Mouse (Mus musculus) myocyte (in vitro differentiated cells): ENCODE measurements around the gene Pde8a. TPM values are rescaled to one million over a fixed set of nuclear protein-coding genes. Genes with fewer than 3 reads are reported as not detected.

Experiments used
- H3K27me3 ChIP-seq: one replicate; pipeline ENCODE4 v1.6.1; 2011; ENCODE audit not compliant: control insufficient read depth, insufficient read depth, insufficient read length
- H3K36me3 ChIP-seq: one replicate; pipeline ENCODE4 v1.6.1; 2011; ENCODE audit not compliant: control insufficient read depth, insufficient read depth
- H3K4me2 ChIP-seq: one replicate; pipeline ENCODE4 v1.6.1; 2011; ENCODE audit warnings: low read depth, control low read depth
- H3K4me3 ChIP-seq: one replicate; pipeline ENCODE4 v1.5.1; 2011; ENCODE audit warnings: mild to moderate bottlenecking, control low read depth, moderate library complexity
- H3K79me2 ChIP-seq: one replicate; pipeline ENCODE4 v1.6.1; 2011; ENCODE audit not compliant: control insufficient read depth, insufficient read depth
- H3ac ChIP-seq: one replicate; pipeline ENCODE4 v1.6.1; 2011; ENCODE audit not compliant: control insufficient read depth, insufficient read length
- CEBPB ChIP-seq: IDR thresholded peaks from 2 replicates; pipeline ENCODE4 v1.6.1; 2011; ENCODE audit warnings: mild to moderate bottlenecking, moderate library complexity; ENCODE audit not compliant: poor library complexity, insufficient read depth, severe bottlenecking
- E2F4 ChIP-seq: IDR thresholded peaks from one replicate; pipeline ENCODE4 v1.6.1; 2011; ENCODE audit warnings: mild to moderate bottlenecking, control low read depth, moderate library complexity; ENCODE audit not compliant: insufficient read depth
- MAX ChIP-seq: IDR thresholded peaks from one replicate; pipeline ENCODE4 v1.6.1; 2011; ENCODE audit warnings: low read depth, mild to moderate bottlenecking, control low read depth
- MYOD1 ChIP-seq, 3 experiments: IDR thresholded peaks; one replicate each; pipeline ENCODE4 v1.6.1; 2011; ENCODE audit warnings: control low read depth in 2 of 3, low read depth in 2 of 3, mild to moderate bottlenecking in 2 of 3, moderate library complexity in 1 of 3; ENCODE audit not compliant: insufficient read length in 2 of 3, control insufficient read depth in 1 of 3
- MYOG ChIP-seq, 3 experiments: IDR thresholded peaks; one replicate each; pipeline ENCODE4 v1.6.1; 2011; ENCODE audit warnings: control low read depth in 2 of 3, low read depth in 2 of 3, mild to moderate bottlenecking in 2 of 3; ENCODE audit not compliant: insufficient read length in 2 of 3, control insufficient read depth in 1 of 3, insufficient read depth in 1 of 3
- POLR2A ChIP-seq: IDR thresholded peaks from one replicate; pipeline ENCODE4 v1.6.1; 2011; ENCODE audit warnings: low read depth, mild to moderate bottlenecking, control low read depth, moderate library complexity; ENCODE audit not compliant: insufficient read length
- POLR2AphosphoS2 ChIP-seq: IDR thresholded peaks from one replicate; pipeline ENCODE4 v1.6.1; 2011; ENCODE audit warnings: low read depth, control low read depth; ENCODE audit not compliant: insufficient read length
- REST ChIP-seq: IDR thresholded peaks from one replicate; pipeline ENCODE4 v1.6.1; 2011; ENCODE audit warnings: mild to moderate bottlenecking, control low read depth, moderate library complexity; ENCODE audit not compliant: insufficient read depth, insufficient read length
- SRF ChIP-seq: IDR thresholded peaks from one replicate; pipeline ENCODE4 v1.6.1; 2011; ENCODE audit warnings: low read depth; ENCODE audit not compliant: control insufficient read depth, insufficient read length
- TCF12 ChIP-seq: IDR thresholded peaks from one replicate; pipeline ENCODE4 v1.6.1; 2011; ENCODE audit warnings: mild to moderate bottlenecking, control low read depth; ENCODE audit not compliant: poor library complexity, insufficient read depth, severe bottlenecking
- TCF3 ChIP-seq: IDR thresholded peaks from one replicate; pipeline ENCODE4 v1.6.1; 2011; ENCODE audit warnings: low read depth, control low read depth; ENCODE audit not compliant: insufficient read length
- USF1 ChIP-seq: IDR thresholded peaks from one replicate; pipeline ENCODE4 v1.6.1; 2011; ENCODE audit warnings: low read depth, mild to moderate bottlenecking, control low read depth, moderate library complexity
- polyA plus RNA-seq: library from polyadenylated mRNA; unstranded; fragments of >200 nt; fragmentation: generic; extraction: Trizol; gene quantifications from one replicate; pipeline ENCODE4 v1.2.1, GENCODE M21; 2012; ENCODE audit warnings: missing spikeins

Gene Pde8a
- polyA plus RNA-seq, 1 experiment = 3.5 TPM

DNA sequence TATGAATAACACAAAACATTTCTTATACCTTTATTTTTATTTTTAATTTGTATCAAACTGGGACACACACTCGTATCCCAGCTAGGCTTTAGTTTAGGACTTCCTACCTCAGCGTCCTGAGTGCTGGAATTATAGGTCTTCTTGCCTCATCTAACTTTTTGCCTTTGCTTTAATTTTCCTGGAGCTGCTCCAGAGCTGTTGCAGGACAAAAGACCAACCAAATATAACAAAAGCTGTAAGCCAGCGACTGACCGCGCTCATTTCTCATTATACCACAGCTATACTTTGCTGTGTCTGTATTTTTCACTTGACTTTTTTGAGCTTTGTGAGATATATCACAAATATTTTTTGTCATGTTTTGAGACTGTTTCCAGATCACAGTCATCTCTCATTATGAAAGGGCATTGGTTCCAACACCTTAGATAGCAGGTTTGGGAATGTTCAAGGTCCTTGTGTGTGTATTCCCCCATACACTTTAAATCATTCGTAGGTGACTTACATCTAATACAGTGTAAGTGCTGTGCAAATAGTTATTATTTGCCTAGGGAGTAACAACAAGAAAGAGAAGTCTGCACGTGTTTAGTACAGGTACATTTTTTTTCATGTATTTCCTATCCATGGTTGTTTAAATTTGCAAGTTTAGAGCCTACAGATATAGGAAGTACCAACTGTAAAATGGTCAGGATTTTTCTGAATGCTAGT is 16.8 kb downstream of the Pde8a start:
- TF ChIP-seq POLR2AphosphoS2 (no peak), MAX (no peak), POLR2A (no peak)
- H3K4me2 ChIP-seq = no peak overlapping the region
- H3K27me3 ChIP-seq = no peaks in the 10 kb centered on the region
- H3K79me2 ChIP-seq = no peaks in the 10 kb centered on the region
- H3K36me3 ChIP-seq = no peaks in the 10 kb centered on the region
- no peak overlapping the region for H3K4me3 ChIP-seq
- H3ac ChIP-seq = no peak overlapping the region

DNA sequence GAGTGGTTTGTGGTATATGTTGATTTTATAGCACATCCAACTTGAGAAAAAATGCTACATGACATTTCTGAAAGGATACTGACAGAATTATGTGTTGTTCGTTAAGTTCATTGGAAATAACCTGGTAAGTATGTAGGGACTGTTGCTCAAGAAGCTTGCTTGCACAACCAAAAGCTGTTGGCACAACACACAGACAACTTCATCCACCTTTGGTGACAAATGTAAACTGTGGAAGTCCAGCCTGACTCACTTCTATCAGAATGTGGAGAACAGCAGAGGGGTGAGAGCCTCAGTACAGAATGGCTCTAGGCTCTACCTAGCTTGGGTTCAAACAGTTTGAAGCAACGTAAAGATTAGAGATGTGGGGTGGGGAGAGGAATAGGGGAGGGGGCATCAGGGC is 19.3 kb downstream of the Pde8a start:
- no peak overlapping the region for H3K4me2 ChIP-seq
- no peaks in the 10 kb centered on the region for H3K27me3 ChIP-seq
- no peak overlapping the region for H3ac ChIP-seq
- H3K4me3 ChIP-seq = no peak overlapping the region
- TF ChIP-seq MYOD1 (IDR thresholded peaks at IDR 0.05; ENCODE audit: control insufficient read depth in 1 of 3, insufficient read length in 2 of 3, low read depth in 2 of 3) (no peak), SRF (no peak), MAX (no peak), POLR2A (no peak), TCF12 (no peak), E2F4 (no peak), TCF3 (no peak), MYOG (IDR thresholded peaks at IDR 0.05; ENCODE audit: control insufficient read depth in 1 of 3, insufficient read depth in 1 of 3, insufficient read length in 2 of 3, low read depth in 2 of 3) (no peak), REST (no peak), POLR2AphosphoS2 (no peak), USF1 (no peak), CEBPB (no peak)
- no peaks in the 10 kb centered on the region for H3K79me2 ChIP-seq
- H3K36me3 ChIP-seq = no peaks in the 10 kb centered on the region

DNA sequence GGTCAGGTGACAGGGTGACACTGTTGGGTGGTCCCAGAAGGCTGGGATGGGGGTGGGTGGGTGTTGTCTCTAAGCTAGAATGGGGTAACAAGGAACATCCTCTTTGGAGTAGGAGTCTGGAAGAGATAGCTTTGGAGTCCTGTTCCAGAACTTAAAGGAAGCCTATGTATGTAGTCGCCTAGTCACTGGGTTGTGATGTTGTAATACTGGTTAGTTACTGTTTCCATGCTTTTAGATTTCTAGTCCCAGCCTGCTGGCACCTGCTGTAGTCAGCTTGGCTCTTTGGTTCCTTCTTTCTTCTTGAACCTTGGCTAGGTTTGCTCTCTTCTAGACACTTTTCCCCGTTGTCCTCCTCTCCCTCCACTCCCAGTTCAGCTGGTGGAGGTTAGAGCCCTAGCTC is 21.7 kb downstream of the Pde8a start:
- no peak overlapping the region for H3K4me2 ChIP-seq
- no peak for TF ChIP-seq CEBPB
- TF ChIP-seq TCF12 = no peak
- no peak for TF ChIP-seq SRF
- no peak for TF ChIP-seq TCF3
- no peak for TF ChIP-seq POLR2AphosphoS2
- no peak for TF ChIP-seq MYOD1 (IDR thresholded peaks at IDR 0.05; ENCODE audit: control insufficient read depth in 1 of 3, insufficient read length in 2 of 3, low read depth in 2 of 3)
- no peak for TF ChIP-seq MYOG (IDR thresholded peaks at IDR 0.05; ENCODE audit: control insufficient read depth in 1 of 3, insufficient read depth in 1 of 3, insufficient read length in 2 of 3, low read depth in 2 of 3)
- TF ChIP-seq USF1 = no peak
- TF ChIP-seq MAX = no peak
- H3K79me2 ChIP-seq = no peaks in the 10 kb centered on the region
- no peaks in the 10 kb centered on the region for H3K36me3 ChIP-seq
- no peaks in the 10 kb centered on the region for H3K27me3 ChIP-seq
- H3K4me3 ChIP-seq = no peak overlapping the region
- H3ac ChIP-seq = no peak overlapping the region

DNA sequence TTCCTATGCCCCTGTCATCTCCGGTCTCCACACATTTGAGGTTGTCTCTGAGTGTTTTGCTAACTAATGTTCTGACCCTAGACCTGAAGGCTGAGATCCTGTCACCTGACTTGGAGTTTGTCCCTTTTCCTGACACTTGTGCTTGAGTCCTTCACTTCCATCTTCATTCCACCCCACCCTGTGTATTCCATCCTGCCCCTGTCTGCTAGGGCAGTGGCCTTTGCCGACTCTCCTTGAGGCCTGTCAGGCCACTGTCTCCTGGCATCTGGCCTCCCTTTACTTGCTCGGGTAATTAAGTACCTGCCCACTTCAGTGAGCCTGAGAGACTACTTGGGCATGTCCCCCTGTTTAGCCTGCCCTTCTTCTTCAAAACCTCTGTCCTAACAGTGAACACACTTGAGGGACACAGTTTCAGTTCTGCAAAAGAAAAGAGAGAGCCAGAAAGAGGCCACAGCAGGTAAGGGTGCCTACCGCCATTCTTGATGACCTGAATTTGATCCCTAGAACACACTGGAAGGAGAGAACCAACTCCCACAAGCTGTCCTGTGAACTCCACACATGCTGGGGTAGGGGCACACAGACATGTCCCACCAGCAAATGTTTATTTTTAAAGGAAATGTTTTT is 22.3 kb downstream of the Pde8a start:
- Histone ChIP-seq H3K27me3 (no peaks in the 10 kb centered on the region), H3ac (no peak overlapping the region), H3K36me3 (no peaks in the 10 kb centered on the region), H3K4me3 (no peak overlapping the region), H3K79me2 (no peaks in the 10 kb centered on the region), H3K4me2 (no peak overlapping the region)
- TF ChIP-seq USF1 = no peak
- TF ChIP-seq TCF12 = no peak
- TF ChIP-seq MYOD1 (IDR thresholded peaks at IDR 0.05; ENCODE audit: control insufficient read depth in 1 of 3, insufficient read length in 2 of 3, low read depth in 2 of 3) = no peak
- no peak for TF ChIP-seq MYOG (IDR thresholded peaks at IDR 0.05; ENCODE audit: control insufficient read depth in 1 of 3, insufficient read depth in 1 of 3, insufficient read length in 2 of 3, low read depth in 2 of 3)
- no peak for TF ChIP-seq MAX
- no peak for TF ChIP-seq E2F4

DNA sequence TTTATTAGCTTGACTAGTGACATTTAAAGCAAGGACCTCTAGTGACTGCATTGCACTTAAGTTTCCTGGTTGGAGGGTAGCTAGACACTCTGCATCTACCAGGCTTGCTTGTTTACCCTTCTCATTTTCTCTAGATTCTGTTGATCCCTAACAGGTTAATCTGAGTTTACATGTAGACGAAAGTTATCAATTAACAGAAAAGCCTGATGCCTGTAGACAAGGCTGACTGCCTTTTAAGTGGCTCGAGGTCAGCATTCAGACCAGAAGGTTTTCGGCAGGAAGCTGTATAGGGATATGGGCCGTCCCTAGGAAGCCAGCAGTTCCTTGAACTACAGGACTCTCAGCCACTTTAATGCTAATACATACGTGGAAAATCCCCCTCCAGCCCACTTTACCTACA is 30.0 kb downstream of the Pde8a start:
- Histone ChIP-seq H3K4me3 (no peak overlapping the region), H3K79me2 (no peaks in the 10 kb centered on the region), H3K4me2 (no peak overlapping the region), H3K36me3 (no peaks in the 10 kb centered on the region), H3K27me3 (no peaks in the 10 kb centered on the region), H3ac (no peak overlapping the region)
- no peak for TF ChIP-seq TCF3
- TF ChIP-seq E2F4 = no peak
- TF ChIP-seq SRF = no peak
- no peak for TF ChIP-seq MYOG (IDR thresholded peaks at IDR 0.05; ENCODE audit: control insufficient read depth in 1 of 3, insufficient read depth in 1 of 3, insufficient read length in 2 of 3, low read depth in 2 of 3)
- no peak for TF ChIP-seq MYOD1 (IDR thresholded peaks at IDR 0.05; ENCODE audit: control insufficient read depth in 1 of 3, insufficient read length in 2 of 3, low read depth in 2 of 3)
- TF ChIP-seq POLR2AphosphoS2 = no peak
- TF ChIP-seq CEBPB = no peak
- no peak for TF ChIP-seq USF1
- TF ChIP-seq POLR2A = no peak
- no peak for TF ChIP-seq REST
- TF ChIP-seq MAX = no peak
